Mouse (Mus musculus) stomach, postnatal 0 days (tissue): ENCODE measurements around the gene Raph1.

Source experiments
- CTCF ChIP-seq: IDR thresholded peaks from 2 replicates; pipeline ENCODE4 v1.5.1; 2016; ENCODE audit warnings: antibody characterized with exemption, low read depth, mild to moderate bottlenecking, moderate library complexity
- EP300 ChIP-seq: optimal IDR thresholded peaks from 2 replicates; pipeline ENCODE3; 2016; ENCODE audit warnings: antibody characterized with exemption

- TF ChIP-seq CTCF (no peak), EP300 (no peak)
Measured at GRCm38 (mm10) chr1:60604481-60605021, 37.6 kb upstream of the Raph1 start.
